Mouse (Mus musculus) adrenal gland, adult (tissue): Measurements from ENCODE around the gene Plce1.
A peak's percentile ranks its signal among the peaks of the same experiment; 100 is the strongest.

Experiments
- DNase-seq, 2 experiments: peaks; one replicate each; pipeline ENCODE4 v3.0.0; 2022 to 2023; ENCODE audit warnings: low spot score in 1 of 2; ENCODE audit not compliant: inconsistent age in 2 of 2

Plce1 gene

DNA sequence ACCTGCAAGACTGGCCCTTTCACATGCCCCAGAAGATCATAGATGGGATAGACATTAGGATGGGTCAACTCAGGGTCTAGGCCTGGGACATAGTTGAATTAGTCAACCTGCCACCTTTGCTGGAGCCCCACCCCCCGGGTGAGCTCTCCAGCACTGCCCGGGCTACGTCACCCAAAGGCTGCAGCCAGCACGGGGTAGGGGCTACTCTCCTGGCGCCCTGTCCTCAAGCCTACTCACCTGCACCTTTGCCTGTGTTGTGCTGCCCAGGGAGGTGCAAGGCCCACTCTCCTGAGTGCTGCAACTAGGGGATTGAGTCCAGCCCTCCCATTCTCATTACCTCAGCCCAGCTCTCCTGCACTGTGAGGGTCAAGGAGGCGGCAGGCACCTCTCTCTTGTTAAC, 225.5 kb downstream of the Plce1 start:
- DNase-seq: no peak

DNA sequence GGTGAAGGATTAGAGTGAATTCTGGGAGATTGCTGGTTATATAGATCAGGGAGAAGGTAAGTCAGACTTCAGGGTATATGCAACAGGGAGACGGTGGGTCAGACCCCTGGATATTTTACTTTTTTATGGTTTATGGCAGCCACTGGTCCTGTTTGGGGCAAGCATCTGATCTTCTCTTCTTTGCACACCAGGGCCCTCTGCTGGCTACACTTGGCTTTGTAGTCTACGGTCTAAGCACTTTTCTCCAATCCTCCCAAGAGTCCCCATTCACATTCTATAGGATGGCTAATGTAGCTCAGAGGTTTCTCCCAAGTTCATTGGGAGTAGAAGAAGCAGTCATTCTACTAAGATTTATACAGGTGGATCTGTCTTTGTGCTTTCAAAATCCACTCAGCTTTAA, 228.5 kb downstream of the Plce1 start:
- peak in 1 of 2 experiments; percentile 60 for DNase-seq

DNA sequence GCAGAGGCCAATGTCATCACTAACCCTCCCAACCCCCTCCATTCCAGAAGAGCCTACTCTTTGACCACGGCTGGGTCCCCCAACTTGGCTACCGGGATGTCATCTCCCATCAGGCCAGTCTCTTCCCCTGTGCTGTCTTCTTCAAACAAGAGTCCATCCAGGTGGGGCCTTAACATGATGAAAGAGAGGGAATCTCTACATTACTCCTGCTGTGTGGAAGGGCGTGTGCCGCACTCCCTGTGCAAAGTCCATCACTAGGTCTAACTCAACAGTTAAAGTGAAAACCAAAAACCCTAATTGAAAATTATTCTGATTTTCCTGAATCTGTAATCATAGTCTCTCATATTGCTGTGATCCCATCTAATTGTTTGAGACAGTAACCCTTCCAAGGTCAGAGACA, 240.9 kb downstream of the Plce1 start:
- no peak for DNase-seq

DNA sequence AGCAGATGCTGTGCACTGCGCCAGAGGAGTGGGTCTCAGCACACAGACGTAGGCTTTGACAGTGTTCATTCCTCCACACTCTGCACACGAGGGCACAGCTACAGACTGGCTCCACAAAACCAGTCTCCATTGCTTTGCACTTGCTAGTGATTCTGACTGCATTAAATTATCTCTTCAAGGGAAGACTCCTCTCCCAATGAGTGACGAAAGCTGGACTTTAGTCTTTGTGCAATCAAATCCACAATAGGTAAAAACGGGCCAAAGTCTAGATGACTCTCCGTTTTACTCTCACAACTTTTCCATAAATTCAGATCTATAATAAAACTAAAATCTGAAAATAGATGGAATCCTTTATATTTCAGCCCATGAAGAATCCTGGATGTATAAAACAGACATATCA, 242.1 kb downstream of the Plce1 start:
- no peak for DNase-seq

DNA sequence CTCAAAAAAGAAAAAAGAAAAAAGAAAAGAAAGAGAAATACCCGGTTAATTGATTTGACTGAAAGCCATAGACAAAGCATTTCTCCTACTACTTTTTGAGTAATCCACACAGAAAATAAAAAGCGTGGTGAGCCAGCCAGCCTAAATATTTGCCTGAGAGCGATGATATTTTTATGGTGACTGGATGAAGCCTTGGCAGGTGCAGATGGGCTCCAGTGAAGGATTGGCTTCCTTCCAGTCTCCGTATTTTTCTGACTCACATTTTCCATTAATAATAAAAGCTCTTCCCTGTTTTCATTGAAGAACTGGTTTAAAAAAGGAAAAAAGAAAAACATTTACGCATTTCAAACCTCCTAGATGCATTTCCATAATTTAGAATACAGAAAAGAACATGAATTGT, 243.1 kb downstream of the Plce1 start:
- peak in 1 of 2 experiments; percentile 30 for DNase-seq

DNA sequence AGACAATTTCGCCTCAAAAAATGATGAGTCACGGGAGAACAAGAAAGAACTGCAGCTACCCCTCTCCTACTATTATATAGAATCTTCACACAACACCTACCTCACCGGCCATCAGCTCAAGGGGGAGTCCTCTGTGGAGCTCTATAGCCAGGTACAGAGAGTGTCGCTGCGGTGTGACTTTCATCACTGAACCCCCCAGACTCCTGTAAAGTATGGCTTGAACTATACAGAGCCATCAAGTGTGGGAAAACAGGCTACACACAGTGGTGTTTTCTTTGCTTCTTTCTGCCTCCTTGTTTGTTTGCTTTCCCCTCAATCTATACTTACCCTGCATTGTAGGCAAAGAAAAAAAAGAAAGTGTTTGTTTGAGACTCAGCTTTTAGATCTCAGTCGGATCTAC, 247.9 kb downstream of the Plce1 start:
- DNase-seq: no peak

DNA sequence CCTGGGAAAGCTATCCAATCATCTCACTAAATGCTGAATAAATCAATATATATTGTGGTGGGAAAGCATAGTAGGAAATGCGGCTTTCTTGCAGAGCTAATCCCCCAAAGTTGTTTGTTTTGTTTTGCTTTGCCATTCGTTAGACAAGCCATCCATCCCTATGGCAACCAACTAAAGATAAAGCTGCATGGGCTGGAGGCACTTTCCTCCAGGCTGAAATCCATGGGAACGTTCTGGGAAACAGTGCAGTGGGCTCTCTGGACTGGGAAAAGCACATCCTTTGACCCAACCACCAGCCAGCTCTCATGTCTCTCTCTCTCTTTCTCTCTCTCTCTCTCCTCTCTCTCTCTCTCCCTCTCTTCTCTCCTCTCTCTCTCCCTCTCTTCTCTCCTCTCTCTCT, 248.4 kb downstream of the Plce1 start:
- DNase-seq: no peak

DNA sequence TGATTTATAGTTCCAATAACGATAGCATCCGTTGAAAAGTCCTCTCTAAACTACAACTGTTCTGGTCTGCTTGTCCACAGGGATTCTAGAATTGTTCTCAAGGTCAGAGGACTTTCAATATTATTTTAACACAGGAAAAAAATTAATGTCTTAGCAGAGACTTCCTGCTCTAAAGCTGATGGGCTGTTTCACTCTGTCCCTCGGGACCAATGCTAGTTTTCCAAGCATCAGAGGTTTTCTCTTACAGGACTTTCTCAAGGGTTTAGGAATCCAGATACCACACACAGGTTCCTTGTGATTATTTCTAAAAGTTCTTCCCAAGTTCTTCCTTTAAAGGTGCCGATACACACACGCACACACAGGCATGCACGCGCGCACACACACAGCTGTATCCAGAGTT, 263.6 kb downstream of the Plce1 start:
- no peak for DNase-seq

DNA sequence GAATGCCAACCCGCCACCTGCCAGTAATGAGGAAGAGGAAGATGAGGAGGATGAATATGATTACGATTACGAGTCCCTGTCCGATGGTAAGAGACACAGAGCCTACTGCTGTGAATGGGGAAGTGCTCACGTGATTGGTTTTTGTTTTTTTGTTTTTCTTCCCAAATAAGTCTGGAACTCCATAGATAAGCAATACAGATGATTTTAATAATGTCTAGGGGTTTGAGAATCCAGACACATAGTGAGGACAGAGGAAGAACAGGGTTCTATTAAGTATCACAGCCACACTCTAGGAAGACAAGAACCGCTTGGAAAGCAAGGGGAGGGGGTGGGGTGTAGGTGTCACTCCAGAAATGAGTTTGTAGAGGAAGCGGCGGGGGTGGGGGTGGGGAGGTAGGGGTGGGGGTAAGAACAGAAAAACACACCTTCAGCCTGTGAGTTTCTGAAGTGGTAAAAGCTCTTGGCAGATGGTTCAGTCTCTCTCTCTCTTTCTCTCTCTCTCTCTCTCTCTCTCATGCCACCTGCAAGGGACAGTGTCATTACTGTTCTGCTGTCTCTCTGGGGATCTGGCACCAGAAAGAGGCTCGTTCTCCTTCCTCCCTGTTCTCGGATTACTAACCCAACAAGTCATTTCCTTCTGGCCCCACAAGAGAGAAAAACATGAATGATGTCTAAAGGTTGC, 265.0 kb downstream of the Plce1 start:
- no peak for DNase-seq

DNA sequence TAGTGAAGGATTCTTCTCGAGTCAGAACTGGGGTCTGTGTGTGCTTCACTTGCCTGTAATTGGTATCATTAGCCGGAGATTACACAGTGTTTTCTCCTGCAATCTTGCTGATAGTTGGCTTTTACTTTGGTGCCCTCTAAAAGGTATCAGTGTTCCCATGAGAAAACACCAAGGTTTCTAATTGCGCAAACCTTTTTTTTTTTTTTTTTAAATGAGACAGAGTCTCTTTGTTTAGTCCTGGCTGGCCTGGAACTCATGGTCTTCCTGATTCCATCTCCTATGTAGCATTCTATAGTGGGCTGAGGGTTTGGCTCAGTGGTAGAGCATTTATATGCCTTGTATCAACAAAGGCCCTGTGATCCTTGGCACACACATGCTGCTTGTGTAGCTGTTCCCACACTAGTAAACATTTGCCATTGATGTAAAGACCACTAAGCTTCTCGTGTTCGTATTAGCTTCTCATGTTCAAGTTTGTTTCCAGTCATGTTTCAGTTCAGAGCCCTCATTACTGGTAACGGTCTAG, 265.6 kb downstream of the Plce1 start:
- no peak for DNase-seq

DNA sequence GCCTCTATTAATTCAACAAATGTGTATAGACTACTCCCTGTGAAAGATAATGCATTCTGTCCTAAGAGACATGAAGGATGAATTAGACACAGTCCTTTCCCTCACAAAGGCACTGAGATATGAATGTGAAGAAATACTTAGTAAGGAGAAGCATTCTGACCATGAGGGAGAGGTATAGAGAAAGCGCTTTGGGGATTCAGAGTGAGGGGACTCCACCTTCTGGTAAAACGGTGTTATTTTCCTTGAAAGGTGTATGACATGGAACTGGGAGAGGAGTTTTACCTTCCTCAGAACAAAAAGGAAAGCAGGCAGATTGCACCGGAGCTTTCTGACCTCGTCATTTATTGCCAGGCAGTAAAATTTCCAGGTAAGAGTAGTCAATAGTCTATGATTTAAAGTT, 269.3 kb downstream of the Plce1 start:
- DNase-seq: no peak

DNA sequence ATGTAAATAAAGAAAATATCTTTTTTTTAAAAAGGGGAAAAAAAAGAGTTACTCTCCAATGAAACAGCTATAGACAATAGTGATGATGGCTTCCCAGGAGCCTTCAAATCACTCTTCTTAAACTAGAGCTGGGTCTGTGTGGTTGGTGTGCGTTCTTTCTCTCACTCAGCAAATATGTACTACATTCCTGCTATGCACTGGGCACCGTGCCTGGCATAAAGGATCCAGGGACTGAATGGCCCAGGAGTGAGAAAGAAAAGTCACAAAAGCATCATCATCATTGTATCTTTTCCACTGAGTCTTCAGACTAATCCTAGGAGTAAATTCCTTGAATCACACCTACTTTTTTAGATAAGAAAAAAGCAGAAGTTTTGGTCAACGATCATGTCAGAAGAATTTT, 276.3 kb downstream of the Plce1 start:
- DNase-seq: no peak

DNA sequence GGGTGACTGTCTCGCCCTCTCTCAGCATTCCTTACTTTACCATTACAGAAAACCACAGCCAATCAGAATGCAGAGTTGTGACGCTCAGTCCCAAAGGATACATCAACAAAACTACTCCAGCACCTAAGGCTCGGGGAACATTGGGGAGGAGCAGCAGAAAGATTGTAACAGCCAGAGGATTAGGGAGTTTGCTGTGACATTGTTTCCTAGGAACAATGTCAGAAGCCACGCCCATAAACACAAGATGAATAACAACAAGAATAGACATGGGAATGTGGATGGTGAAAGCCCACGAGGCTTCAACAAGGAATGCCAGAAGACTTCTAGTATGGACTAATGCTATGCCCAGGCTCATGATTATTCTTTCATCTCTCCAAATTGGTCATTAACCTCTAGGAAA, 277.1 kb downstream of the Plce1 start:
- DNase-seq: no peak

DNA sequence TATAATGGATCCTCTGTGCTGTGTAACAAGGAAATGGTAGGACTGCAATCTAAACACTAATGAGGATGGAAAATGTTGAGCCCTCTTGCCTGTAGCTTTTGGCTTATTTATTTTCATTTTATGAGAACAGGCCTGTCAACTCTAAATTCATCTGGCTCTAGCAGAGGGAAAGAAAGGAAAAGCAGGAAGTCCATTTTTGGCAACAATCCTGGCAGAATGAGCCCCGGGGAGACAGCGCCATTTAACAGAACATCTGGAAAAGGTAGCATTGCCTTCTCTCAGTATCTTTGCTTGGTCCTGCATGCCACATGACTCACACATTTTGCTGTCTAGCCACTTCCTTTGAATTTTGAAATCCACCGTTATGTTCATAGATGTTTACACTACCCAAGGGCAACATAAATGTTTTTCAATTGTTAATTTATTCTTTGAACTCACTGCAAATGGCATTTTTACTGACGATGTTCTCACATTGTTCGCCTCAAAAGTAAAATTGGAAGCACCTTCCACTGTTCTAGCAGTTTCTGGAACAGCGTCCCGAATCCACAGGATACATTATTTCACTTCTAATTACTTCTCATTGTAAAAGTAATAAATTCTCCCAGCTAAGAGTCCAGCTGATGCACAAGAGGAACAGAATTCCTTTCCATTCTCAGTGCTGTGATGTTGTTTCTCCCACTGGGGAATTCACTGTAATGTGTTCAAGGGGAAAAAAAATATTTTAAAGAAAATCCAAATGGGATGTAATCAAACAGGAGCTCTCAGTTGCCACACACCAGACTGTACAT, 278.0 kb downstream of the Plce1 start:
- DNase-seq: no peak

DNA sequence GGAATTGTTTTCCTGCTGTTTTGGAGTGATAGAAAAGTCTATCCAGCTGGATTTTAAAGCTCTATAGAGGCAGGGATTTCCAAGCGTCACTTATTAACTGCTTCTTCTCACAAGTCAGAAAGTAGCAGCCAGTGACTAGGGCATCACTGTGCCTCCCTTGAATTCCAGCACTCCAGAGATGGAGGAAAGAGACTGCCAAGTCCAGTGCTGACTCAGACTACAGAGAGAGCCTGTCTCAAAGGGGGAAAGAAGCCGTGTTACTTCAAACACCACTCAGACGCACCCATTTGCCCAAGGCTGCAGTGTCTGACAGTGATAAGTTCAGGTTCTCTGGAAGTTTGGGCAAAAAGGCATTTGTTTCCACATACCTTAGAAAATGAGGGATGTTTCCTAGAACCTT, 279.5 kb downstream of the Plce1 start:
- DNase-seq: no peak

DNA sequence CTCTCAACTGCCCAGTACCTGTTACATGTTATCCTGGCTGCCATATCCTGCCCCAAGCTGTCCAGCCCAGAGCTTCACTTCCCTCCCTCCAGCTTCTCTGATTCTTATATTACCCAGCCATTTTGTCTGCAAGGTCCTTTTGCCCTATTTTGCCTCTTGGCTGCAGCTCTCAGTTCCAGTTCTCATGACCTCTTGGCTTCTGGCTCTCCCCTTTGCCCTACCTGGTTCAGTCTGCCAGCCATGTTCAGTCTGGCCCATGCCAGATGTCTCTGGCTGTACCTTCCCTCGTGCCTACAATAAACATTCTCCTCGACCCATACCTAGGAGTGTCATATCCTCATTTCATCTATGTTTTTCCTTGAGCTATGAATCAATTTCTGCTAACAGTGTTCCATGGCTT, 285.4 kb downstream of the Plce1 start:
- DNase-seq: peak in 1 of 2 experiments; percentile 50

DNA sequence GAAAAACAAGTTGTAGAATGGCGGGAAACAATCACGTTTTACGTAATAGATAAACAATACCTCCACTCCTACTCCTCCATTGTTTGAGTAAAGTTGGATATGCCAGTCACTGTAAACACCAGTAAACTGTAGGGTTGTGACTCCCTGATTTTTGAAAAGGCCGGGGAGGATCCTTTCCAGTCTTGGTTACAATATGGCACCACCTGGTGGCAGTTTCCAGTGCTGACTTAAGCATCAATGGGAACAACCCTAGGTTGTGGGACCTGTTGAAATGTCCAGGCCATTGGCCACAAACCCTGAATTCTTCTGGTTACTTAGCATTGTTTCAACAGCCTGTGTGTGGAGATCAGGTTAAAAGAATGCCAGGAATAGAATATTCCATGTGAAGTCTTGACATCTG, 294.6 kb downstream of the Plce1 start:
- peak; percentile 19 to 71 for DNase-seq

DNA sequence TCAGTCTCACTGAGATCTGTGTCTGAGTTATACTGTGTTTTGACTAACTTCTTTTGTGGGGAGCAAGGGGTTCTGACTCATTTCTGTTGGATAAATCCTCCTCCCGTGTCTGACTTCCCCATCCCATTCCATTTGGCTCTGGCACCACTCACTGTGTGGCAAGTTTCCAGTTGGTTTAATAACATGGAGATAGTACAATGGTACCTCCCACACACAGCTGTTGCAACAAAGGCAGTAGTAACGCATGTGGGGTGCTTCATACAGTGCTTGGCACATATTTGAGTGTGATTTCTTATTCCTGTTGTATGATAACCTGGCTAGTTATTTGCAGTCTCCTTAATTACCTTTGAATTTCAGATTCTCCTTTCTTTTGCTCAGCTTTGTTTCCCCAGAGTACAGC, 297.9 kb downstream of the Plce1 start:
- DNase-seq: no peak

DNA sequence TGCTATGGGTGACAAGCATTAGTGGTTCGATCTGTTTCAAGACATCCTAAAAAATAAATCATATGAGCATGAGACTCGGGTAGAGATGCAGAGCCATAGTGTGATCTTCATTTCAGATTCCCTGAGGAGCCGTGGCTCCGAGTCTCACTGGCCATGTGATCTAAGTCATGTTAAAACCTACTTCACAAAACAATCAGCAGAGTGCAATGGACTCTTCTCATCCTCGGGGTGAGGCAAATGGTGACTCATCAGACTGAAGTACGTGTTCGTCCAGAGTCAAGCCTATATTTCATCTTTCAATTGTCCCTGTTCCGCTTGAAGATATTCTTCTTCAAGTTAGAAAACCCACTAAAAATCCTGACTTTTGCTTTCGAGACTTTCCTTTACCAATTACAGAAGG, 302.6 kb downstream of the Plce1 start:
- no peak for DNase-seq

DNA sequence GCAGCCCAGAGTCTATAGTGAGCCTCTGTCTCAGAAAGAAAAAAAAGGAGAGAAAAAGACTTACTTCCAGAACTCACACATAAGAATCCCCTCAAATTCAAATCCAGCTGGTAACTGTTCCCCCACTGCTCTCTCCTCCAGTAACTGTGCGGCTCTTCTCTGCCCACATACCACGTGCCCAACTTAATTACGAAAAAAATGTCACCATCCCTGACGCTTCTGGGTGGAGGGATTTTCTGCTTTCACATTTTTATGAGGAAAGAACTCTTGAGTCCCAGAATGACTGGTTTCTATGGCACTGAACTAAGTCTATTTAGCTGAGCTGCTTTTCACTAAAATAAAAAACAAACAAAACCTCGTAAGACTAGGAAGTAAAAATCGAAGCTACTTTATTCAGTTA, 306.8 kb downstream of the Plce1 start:
- DNase-seq: no peak

DNA sequence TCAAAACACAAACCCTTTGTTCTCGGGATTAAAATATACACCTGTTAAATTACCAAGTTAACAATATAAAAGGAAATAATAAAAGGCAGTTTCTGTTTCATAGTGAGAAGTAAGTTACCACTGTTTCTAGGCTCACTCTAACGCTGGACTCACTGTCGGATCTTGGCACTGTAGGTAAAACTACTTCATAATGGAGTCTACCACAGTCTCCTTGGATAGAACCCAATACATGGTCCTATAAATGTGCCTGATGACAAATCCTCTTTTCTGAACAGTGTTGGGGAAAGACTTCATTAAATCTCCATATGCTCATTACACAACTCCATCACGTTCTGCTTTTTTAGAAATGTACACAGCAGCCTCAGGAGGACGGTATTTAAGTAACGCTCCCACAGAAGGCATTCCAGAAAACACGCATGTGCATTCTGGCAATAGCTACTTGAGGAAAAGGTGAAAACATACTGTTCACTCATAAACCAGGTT, 312.7 kb downstream of the Plce1 start:
- DNase-seq: no peak

DNA sequence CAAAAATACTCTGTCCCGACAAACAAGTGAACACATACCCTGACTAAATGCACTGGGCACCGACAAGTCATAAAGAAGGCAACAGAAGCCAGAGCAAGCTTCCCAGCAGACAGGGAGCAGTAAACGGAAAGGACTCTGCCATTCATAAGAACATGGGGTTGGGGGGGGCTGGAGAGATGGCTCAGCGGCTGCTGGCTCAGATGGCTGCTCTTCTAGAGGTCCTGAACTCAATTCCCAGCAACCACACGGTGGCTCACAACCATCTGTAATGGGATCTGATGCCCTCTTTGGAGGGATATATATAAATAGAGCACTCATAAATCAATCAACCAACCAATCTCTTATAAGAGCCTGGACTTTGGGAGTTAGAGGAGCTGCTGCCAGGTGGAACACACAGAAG, 315.6 kb downstream of the Plce1 start:
- DNase-seq: no peak
